Mouse (Mus musculus): Measurements from ENCODE around the gene Lta. TPM values are rescaled to one million over a fixed set of nuclear protein-coding genes. Genes with fewer than 3 reads are reported as not detected.

Gene Lta
- polyA plus RNA-seq (2012; rRNA removed) = 1.4 and 1.8 TPM in 2 replicates

DNA sequence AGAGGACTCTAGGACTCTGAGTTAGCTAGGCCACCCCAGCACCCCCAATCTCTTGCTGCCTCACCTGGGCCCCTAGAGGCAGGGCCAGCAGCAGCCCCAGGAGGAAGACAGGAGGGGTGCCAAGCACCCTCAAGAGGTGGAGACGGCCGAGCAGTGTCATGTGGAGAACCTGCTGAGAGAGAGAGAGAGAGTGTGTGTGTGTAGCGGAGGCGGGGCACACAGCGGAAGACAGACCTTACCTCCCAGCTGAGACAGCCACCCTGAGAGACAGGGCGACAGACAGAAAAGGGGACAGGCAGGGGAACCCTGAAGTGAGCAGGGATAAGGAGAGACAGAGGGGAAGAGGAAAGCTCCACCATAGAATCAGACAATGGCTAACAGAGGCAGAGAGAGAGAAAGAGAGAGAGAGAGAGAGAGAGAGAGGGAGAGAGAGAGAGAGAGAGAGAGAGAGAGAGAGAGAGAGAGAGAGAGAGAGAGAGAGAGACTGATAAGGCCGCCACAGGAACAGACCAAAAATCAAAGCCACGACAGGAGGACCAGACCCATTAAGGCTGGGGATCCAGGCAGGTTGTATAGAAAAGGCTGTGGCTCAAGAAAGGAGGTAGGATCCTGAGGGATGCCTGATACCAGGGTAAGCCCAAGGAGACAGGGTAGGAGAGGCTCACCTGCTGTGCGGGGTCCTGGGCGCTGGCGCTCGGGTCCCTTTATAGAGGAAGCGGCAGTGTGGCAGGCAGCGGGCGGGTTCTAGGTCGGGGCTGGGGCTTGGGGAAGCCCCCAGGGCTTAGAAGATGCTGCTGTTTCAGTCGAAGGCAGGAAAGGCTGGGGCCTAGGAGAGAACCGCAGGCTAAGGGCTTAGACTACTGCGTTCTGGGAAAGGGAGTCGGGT is at the start of gene Lta:
Gene Lta, minus strand, starts transcription at position 858 of the 886 bp plus-strand sequence.

GRCm38 (mm10) chr17:35241305-35242014 is 36.3 kb upstream of the Lta start, which contains the start of gene Ddx39b:
Gene Ddx39b, plus strand, starts transcription at chr17:35241746.

DNA sequence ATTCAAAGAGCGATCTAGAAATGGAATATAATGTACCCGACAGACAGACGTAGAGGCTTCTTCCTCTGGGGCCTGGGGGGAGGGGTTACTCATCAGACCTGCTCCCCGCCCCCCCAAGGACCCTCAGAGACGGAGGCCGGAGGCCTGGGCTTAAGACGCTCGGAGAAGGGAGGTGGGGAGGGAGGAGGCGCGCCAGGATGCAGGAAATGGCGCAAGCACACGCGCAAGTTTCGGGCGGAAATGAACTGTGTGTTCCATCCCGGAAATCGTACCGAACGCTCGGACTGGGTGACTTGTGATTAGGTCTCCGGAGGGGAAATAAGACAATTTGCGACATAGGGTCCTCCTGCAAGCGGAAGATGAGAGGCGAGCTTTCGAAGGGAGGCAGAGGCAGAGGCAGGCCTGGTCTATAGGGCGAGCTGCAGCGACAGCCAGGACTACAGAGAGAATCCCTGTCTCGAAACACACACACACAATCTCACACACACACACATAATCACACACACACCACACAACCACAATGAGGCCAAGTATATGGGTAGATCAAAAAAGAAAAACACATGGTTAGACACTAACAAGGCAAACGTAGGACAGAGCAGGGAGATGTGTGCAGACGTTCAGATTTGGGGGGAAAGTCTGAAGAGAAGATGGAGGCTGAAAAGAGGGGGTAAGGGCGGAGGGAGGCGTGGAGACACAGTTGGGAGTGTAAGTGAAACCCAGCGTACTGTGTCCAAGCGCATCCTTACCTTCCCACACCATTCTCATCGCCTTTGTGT is 30.7 kb upstream of the Lta start, which contains the start of gene Nfkbil1:
Gene Nfkbil1, minus strand, starts transcription at position 179 of the 776 bp plus-strand sequence.

GRCm38 (mm10) chr17:35233114-35233980 is 28.2 kb upstream of the Lta start, which contains the start of gene Atp6v1g2:
Gene Atp6v1g2, plus strand, starts transcription at chr17:35233660.

DNA sequence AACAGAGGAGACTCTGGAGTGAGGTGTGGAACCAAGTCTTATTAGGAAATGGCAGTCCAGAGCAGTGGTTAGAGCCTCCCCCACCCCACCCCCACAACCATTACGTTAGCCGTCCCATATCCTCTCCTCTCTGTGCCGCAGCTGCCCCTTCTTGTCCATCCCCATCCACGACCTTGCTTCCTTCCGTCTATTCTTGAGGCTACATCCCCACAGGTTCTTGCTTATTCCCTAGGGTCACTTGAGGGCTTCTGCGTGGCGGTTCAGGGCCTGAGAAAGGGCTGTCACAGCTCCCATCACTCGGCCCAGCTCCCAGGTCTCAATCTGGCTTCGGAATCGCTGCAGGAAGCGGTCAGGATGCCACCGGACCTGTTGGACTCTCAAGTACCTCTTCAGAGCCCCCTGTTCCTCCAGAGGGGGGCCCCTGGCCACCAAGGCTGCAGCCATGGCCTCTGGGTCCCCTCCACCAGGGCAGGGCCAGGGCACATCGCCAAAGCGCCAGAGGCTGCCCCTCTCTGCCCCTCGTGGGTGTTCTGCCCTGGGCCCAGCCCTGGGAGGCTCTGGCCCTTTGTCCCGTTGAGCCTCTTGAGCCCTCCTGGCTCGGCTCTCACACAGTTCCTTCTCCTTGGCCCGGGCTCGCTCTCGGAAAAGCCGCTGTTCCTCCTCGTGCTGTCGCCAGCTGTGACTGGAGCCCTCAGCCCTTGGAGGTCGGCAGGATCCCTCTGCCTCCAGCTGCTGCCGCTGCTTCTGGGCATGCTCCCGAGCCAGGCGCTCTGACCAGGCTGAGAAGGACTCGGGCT is 15.2 kb upstream of the Lta start, which contains the start of gene Gm16181:
Gene Gm16181, plus strand, starts transcription at position 679 of the 797 bp plus-strand sequence.

GRCm38 (mm10) chr17:35201787-35202186 is 3.4 kb downstream of the Lta start, which contains the start of gene Tnf:
Gene Tnf, minus strand, starts transcription at chr17:35202007.

DNA sequence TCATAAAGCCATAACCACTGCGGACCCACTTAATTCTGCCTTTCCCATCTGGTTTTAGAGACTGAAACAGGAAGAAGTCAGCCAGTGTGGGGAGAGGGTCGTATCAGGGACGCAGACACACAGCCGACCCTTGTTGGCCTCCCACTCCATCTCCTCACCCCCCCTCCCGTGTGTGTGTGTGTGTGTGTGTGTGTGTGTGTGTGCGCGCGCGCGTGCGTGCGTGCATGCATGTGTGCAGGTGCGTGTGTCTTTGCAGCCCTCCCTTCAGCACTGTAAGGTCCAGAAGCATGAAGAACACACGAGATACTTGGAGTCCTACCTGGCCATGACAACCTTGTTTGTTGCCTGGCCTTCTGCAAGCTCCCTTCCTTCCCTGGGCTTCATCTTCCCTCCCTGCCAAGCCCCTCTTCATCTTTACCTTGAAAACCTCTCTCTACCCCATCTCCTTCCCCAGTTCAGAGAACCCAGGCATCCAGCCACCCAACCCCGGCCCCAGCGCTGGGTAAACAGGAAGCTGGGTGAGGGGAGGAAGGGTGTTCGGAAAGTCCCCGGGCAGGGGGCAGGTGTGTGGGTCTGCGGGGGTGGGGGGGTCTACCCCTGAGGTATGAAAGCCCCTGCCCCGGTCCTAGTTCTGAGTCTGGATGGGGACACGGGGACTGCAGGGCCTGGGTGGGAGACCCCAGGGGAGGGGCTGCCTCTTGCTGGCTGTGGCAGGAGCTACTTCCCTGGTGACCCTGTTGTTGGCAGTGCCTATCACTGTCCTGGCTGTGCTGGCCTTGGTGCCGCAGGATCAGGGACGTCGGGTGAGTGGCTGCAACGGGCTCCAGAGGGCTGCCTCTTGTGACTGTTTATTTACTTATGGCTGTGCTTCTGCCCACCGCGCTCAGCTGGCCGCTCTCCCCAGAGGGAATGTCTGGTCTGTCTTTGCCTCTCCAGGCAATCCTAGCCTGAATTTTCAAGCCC is 11.0 kb downstream of the Lta start, which contains the start of gene Ltb:
Gene Ltb, plus strand, starts transcription at position 559 of the 963 bp plus-strand sequence.

GRCm38 (mm10) chr17:35187959-35188610 is 17.1 kb downstream of the Lta start, which contains the start of gene Lst1:
Gene Lst1, minus strand, starts transcription at chr17:35188439.

GRCm38 (mm10) chr17:35175968-35176367 is 29.2 kb downstream of the Lta start, which contains the start of gene Aif1:
Gene Aif1, minus strand, starts transcription at chr17:35176068.

GRCm38 (mm10) chr17:35164568-35165450 is 40.3 kb downstream of the Lta start, which contains the start of gene Prrc2a:
Gene Prrc2a, minus strand, starts transcription at chr17:35164897.

Other genes with a start within 250 kb of the Lta start
- gene Hspa1b, start 246.1 kb downstream of the Lta start, polyA plus RNA-seq (2012; rRNA removed) = 77.4 and 78.5 TPM in 2 replicates
- gene Gm20481, start 235.4 kb downstream of the Lta start, polyA plus RNA-seq (2012; rRNA removed) = not detected in 2 replicates
- gene Hspa1a, start 233.2 kb downstream of the Lta start, polyA plus RNA-seq (2012; rRNA removed) = 40.8 and 41.4 TPM in 2 replicates
- gene Hspa1l, start 232.6 kb downstream of the Lta start, polyA plus RNA-seq (2012; rRNA removed) = 0.30 and 0.82 TPM in 2 replicates
- 57.6 and 64.6 TPM in 2 replicates for gene Lsm2, start 223.5 kb downstream of the Lta start, polyA plus RNA-seq (2012; rRNA removed)
- gene Vars, start 204.4 kb downstream of the Lta start, polyA plus RNA-seq (2012; rRNA removed) = 196 and 213 TPM in 2 replicates
- 0.73 and 0.83 TPM in 2 replicates for gene Vwa7, start 188.8 kb downstream of the Lta start, polyA plus RNA-seq (2012; rRNA removed)
- gene Sapcd1, start 177.3 kb downstream of the Lta start, polyA plus RNA-seq (2012; rRNA removed) = 1.0 and 2.3 TPM in 2 replicates
- gene Msh5, start 158.6 kb downstream of the Lta start, polyA plus RNA-seq (2012; rRNA removed) = 4.0 and 6.0 TPM in 2 replicates
- 209 and 215 TPM in 2 replicates for gene Clic1, start 155.4 kb downstream of the Lta start, polyA plus RNA-seq (2012; rRNA removed)
- 32.5 and 33.0 TPM in 2 replicates for gene Ddah2, start 146.3 kb downstream of the Lta start, polyA plus RNA-seq (2012; rRNA removed)
- gene Ly6g6c, start 140.0 kb downstream of the Lta start, polyA plus RNA-seq (2012; rRNA removed) = 5.6 and 10.4 TPM in 2 replicates
- 0.82 and 1.0 TPM in 2 replicates for gene Mpig6b, start 139.2 kb downstream of the Lta start, polyA plus RNA-seq (2012; rRNA removed)
- gene Ly6g6e, start 128.4 kb downstream of the Lta start, polyA plus RNA-seq (2012; rRNA removed) = 77.8 and 86.1 TPM in 2 replicates
- gene Ly6g6d, start 127.3 kb downstream of the Lta start, polyA plus RNA-seq (2012; rRNA removed) = 19.4 and 23.3 TPM in 2 replicates
- 2.1 and 2.8 TPM in 2 replicates for gene Ly6g6f, start 119.7 kb downstream of the Lta start, polyA plus RNA-seq (2012; rRNA removed)
- gene Abhd16a, start 116.1 kb downstream of the Lta start, polyA plus RNA-seq (2012; rRNA removed) = 238 and 254 TPM in 2 replicates
- gene Ly6g5c, start 97.1 kb downstream of the Lta start, polyA plus RNA-seq (2012; rRNA removed) = not detected in 2 replicates
- 0.72 and 0.86 TPM in 2 replicates for gene Ly6g5b, start 89.9 kb downstream of the Lta start, polyA plus RNA-seq (2012; rRNA removed)
- 23.3 and 25.0 TPM in 2 replicates for gene Gpank1, start 83.9 kb downstream of the Lta start, polyA plus RNA-seq (2012; rRNA removed)
- gene Csnk2b, start 83.3 kb downstream of the Lta start, polyA plus RNA-seq (2012; rRNA removed) = 262 and 295 TPM in 2 replicates
- gene D17H6S53E, start 79.0 kb downstream of the Lta start, polyA plus RNA-seq (2012; rRNA removed) = 16.7 and 18.2 TPM in 2 replicates
- 0.12 and 0.19 TPM in 2 replicates for gene Apom, start 73.3 kb downstream of the Lta start, polyA plus RNA-seq (2012; rRNA removed)
- 221 and 228 TPM in 2 replicates for gene Bag6, start 70.2 kb downstream of the Lta start, polyA plus RNA-seq (2012; rRNA removed)
- 341 and 379 TPM in 2 replicates for gene Prrc2a, start 40.5 kb downstream of the Lta start, polyA plus RNA-seq (2012; rRNA removed)
- gene Aif1, start 29.3 kb downstream of the Lta start, polyA plus RNA-seq (2012; rRNA removed) = 1.6 and 2.5 TPM in 2 replicates
- 8.1 and 10.4 TPM in 2 replicates for gene Lst1, start 16.9 kb downstream of the Lta start, polyA plus RNA-seq (2012; rRNA removed)
- gene Ltb, start 10.9 kb downstream of the Lta start, polyA plus RNA-seq (2012; rRNA removed) = 20.1 and 22.9 TPM in 2 replicates
- 1.3 TPM in 2 replicates for gene Tnf, start 3.3 kb downstream of the Lta start, polyA plus RNA-seq (2012; rRNA removed)
- gene Gm16181, start 15.5 kb upstream of the Lta start, polyA plus RNA-seq (2012; rRNA removed) = not detected in 2 replicates
- 4.6 and 5.1 TPM in 2 replicates for gene Atp6v1g2, start 28.3 kb upstream of the Lta start, polyA plus RNA-seq (2012; rRNA removed)
- gene Nfkbil1, start 30.4 kb upstream of the Lta start, polyA plus RNA-seq (2012; rRNA removed) = 28.9 and 34.5 TPM in 2 replicates
- gene Ddx39b, start 36.4 kb upstream of the Lta start, polyA plus RNA-seq (2012; rRNA removed) = 211 and 238 TPM in 2 replicates
- gene H2-D1, start 57.4 kb upstream of the Lta start, polyA plus RNA-seq (2012; rRNA removed) = 837 and 1,001 TPM in 2 replicates
- gene H2-Q1, start 115.1 kb upstream of the Lta start, polyA plus RNA-seq (2012; rRNA removed) = 5.1 and 9.8 TPM in 2 replicates
- 95.5 and 141 TPM in 2 replicates for gene H2-Q2, start 136.9 kb upstream of the Lta start, polyA plus RNA-seq (2012; rRNA removed)
- gene H2-Q4, start 174.3 kb upstream of the Lta start, polyA plus RNA-seq (2012; rRNA removed) = 71.8 and 75.3 TPM in 2 replicates
- 18.5 and 18.8 TPM in 2 replicates for gene H2-Q6, start 219.5 kb upstream of the Lta start, polyA plus RNA-seq (2012; rRNA removed)
- gene H2-Q7, start 233.8 kb upstream of the Lta start, polyA plus RNA-seq (2012; rRNA removed) = 50.6 and 57.2 TPM in 2 replicates

Data from colon, adult 2 months (tissue).